Mouse (Mus musculus): Measurements from ENCODE around the gene Epb41l2. TPM values are rescaled to one million over a fixed set of nuclear protein-coding genes. Genes with fewer than 3 reads are reported as not detected.

Gene Epb41l2
- polyA plus RNA-seq, 1 experiment = 46.5 TPM

DNA sequence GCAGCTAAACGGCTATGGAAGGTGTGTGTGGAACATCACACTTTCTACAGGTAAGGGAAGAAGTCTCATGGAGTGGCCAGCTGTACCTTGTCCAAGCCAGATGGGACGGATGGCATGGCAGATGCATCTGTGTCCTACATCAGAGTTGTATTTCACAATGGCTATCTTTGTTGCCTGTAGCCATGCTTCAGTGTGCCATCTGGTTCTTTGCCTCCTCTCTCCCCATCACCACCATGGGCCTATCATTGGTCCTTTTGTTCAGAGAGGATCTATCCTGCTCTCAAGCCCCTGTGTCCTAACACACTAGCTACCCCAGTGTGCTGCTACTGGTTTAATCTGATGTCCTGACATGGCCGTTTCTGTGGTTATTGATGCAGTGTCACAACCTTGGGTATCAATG, 120.1 kb downstream of the Epb41l2 start:
- 80% methylated on average over 3 of the region's 3 CpGs for WGBS
- H3K4me1 ChIP-seq (ENCODE audit: control insufficient read depth, insufficient read depth, low read length) = no peaks in the 10 kb centered on the region
- H3K27me3 ChIP-seq (ENCODE audit: control insufficient read depth, insufficient read depth, low read length) = no peaks in the 10 kb centered on the region
- H3K4me3 ChIP-seq (replicated peaks; ENCODE audit: insufficient read depth, low read depth, low read length) = no peak overlapping the region
- no peak for DNase-seq
- TF ChIP-seq POLR2A (IDR thresholded peaks at IDR 0.05; ENCODE audit: borderline replicate concordance, insufficient read depth, low read length) = no peak
- TF ChIP-seq CTCF (IDR thresholded peaks at IDR 0.05; ENCODE audit: borderline replicate concordance, insufficient read depth, low read depth, low read length) = no peak
- no peak overlapping the region for H3K27ac ChIP-seq (ENCODE audit: insufficient read depth, low read length)

GRCm38 (mm10) chr10:25482791-25483190, 123.2 kb downstream of the Epb41l2 start:
- WGBS = 64% methylated on average over 5 of the region's 5 CpGs
- H3K4me1 ChIP-seq (ENCODE audit: control insufficient read depth, insufficient read depth, low read length) = no peaks in the 10 kb centered on the region
- DNase-seq = no peak
- TF ChIP-seq POLR2A (IDR thresholded peaks at IDR 0.05; ENCODE audit: borderline replicate concordance, insufficient read depth, low read length) = no peak
- TF ChIP-seq CTCF (IDR thresholded peaks at IDR 0.05; ENCODE audit: borderline replicate concordance, insufficient read depth, low read depth, low read length) = no peak
- no peak overlapping the region for H3K4me3 ChIP-seq (replicated peaks; ENCODE audit: insufficient read depth, low read depth, low read length)
- no peaks in the 10 kb centered on the region for H3K27me3 ChIP-seq (ENCODE audit: control insufficient read depth, insufficient read depth, low read length)
- H3K27ac ChIP-seq (ENCODE audit: insufficient read depth, low read length) = no peak overlapping the region

DNA sequence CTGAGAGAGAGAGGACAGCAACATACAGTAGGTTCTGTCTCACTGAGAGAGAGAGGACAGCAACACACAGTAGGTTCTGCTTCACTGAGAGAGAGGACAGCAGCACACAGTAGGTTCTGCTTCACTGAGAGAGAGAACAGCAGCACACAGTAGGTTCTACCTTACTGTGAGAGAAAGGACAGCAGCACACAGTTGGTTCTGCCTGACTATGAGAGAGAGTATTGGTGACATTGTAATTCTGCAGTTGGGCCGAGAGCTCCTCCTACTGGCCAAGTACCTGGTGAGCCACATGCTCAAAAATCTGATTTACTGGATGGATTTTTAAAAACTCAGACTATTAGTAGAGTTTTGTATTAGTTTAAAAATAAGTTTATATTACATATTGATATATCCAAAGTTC, 128.9 kb downstream of the Epb41l2 start:
- TF ChIP-seq CTCF (IDR thresholded peaks at IDR 0.05; ENCODE audit: borderline replicate concordance, insufficient read depth, low read depth, low read length) = peak; percentile 73
- no peak for TF ChIP-seq POLR2A (IDR thresholded peaks at IDR 0.05; ENCODE audit: borderline replicate concordance, insufficient read depth, low read length)
- Histone ChIP-seq H3K27ac (ENCODE audit: insufficient read depth, low read length) (no peak overlapping the region), H3K4me3 (replicated peaks; ENCODE audit: insufficient read depth, low read depth, low read length) (no peak overlapping the region), H3K4me1 (ENCODE audit: control insufficient read depth, insufficient read depth, low read length) (no peaks in the 10 kb centered on the region), H3K27me3 (ENCODE audit: control insufficient read depth, insufficient read depth, low read length) (no peaks in the 10 kb centered on the region)
- WGBS = 15% methylated on average over 1 of the region's 1 CpGs
- DNase-seq = peak; percentile 8 to 47

DNA sequence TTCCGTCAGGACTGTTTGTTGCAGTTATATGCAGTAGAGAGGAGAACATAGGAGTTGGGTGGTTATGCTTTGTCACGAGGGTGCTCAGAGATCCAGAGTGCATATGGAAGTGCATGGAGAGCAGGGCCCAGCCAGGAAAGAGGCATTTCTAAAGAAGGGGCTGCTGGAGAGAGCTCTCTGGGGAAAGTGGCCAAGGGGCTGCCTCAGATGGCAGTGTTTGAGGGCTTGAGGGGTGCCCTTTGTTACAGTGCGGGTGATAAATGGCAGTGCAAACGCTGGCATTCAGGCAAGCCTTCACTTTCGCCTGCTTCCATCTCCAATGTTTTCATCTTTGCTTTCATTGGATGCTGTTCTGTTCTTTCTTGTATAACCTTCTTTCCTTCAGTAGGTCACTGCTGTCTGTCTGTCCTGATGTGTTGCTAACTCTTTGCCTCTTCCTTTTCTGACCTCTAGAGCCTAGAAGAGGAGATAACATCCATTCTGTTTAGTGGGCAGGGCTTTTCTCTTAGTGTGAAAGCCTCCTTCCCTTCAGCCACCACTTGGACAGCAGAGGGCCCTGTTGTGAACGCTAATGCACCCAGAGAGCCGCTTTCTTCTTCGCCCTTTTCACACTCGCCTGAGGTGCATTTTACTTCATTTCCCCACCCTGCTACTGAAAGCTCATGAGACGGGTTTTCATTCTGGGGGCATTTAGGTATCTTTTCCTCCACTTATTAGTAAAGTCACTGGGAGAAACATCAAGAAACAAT, 139.9 kb downstream of the Epb41l2 start:
- H3K27ac ChIP-seq (ENCODE audit: insufficient read depth, low read length) = no peak overlapping the region
- no peaks in the 10 kb centered on the region for H3K4me1 ChIP-seq (ENCODE audit: control insufficient read depth, insufficient read depth, low read length)
- TF ChIP-seq POLR2A (IDR thresholded peaks at IDR 0.05; ENCODE audit: borderline replicate concordance, insufficient read depth, low read length) (no peak), CTCF (IDR thresholded peaks at IDR 0.05; ENCODE audit: borderline replicate concordance, insufficient read depth, low read depth, low read length) (no peak)
- no peaks in the 10 kb centered on the region for H3K27me3 ChIP-seq (ENCODE audit: control insufficient read depth, insufficient read depth, low read length)
- no peak for DNase-seq
- H3K4me3 ChIP-seq (replicated peaks; ENCODE audit: insufficient read depth, low read depth, low read length) = no peak overlapping the region
- WGBS = 63% methylated on average over 10 of the region's 10 CpGs

GRCm38 (mm10) chr10:25503250-25503649, 143.7 kb downstream of the Epb41l2 start:
- DNase-seq = no peak
- Histone ChIP-seq H3K4me3 (replicated peaks; ENCODE audit: insufficient read depth, low read depth, low read length) (no peak overlapping the region), H3K27ac (ENCODE audit: insufficient read depth, low read length) (no peak overlapping the region), H3K27me3 (ENCODE audit: control insufficient read depth, insufficient read depth, low read length) (no peaks in the 10 kb centered on the region), H3K4me1 (ENCODE audit: control insufficient read depth, insufficient read depth, low read length) (no peaks in the 10 kb centered on the region)
- 86% methylated on average over 5 of the region's 5 CpGs for WGBS
- TF ChIP-seq CTCF (IDR thresholded peaks at IDR 0.05; ENCODE audit: borderline replicate concordance, insufficient read depth, low read depth, low read length) = no peak
- TF ChIP-seq POLR2A (IDR thresholded peaks at IDR 0.05; ENCODE audit: borderline replicate concordance, insufficient read depth, low read length) = no peak

- no peak for TF ChIP-seq POLR2A (IDR thresholded peaks at IDR 0.05; ENCODE audit: borderline replicate concordance, insufficient read depth, low read length)
- no peak for TF ChIP-seq CTCF (IDR thresholded peaks at IDR 0.05; ENCODE audit: borderline replicate concordance, insufficient read depth, low read depth, low read length)
- Histone ChIP-seq H3K4me1 (ENCODE audit: control insufficient read depth, insufficient read depth, low read length) (no peaks in the 10 kb centered on the region), H3K4me3 (replicated peaks; ENCODE audit: insufficient read depth, low read depth, low read length) (no peak overlapping the region), H3K27me3 (ENCODE audit: control insufficient read depth, insufficient read depth, low read length) (no peaks in the 10 kb centered on the region), H3K27ac (ENCODE audit: insufficient read depth, low read length) (no peak overlapping the region)
- no peak for DNase-seq
- WGBS = 58% methylated on average over 1 of the region's 1 CpGs
Measured at GRCm38 (mm10) chr10:25513821-25514220, 154.2 kb downstream of the Epb41l2 start.

- Histone ChIP-seq H3K27ac (ENCODE audit: insufficient read depth, low read length) (no peak overlapping the region), H3K27me3 (ENCODE audit: control insufficient read depth, insufficient read depth, low read length) (no peaks in the 10 kb centered on the region; the same call in 1 of the 2 replicates), H3K4me3 (replicated peaks; ENCODE audit: insufficient read depth, low read depth, low read length) (no peak overlapping the region), H3K4me1 (ENCODE audit: control insufficient read depth, insufficient read depth, low read length) (no peaks in the 10 kb centered on the region)
- 80% methylated on average over 3 of the region's 3 CpGs for WGBS
- TF ChIP-seq CTCF (IDR thresholded peaks at IDR 0.05; ENCODE audit: borderline replicate concordance, insufficient read depth, low read depth, low read length) (no peak), POLR2A (IDR thresholded peaks at IDR 0.05; ENCODE audit: borderline replicate concordance, insufficient read depth, low read length) (no peak)
- DNase-seq = no peak
Measured at GRCm38 (mm10) chr10:25519954-25520353, 160.4 kb downstream of the Epb41l2 start.

DNA sequence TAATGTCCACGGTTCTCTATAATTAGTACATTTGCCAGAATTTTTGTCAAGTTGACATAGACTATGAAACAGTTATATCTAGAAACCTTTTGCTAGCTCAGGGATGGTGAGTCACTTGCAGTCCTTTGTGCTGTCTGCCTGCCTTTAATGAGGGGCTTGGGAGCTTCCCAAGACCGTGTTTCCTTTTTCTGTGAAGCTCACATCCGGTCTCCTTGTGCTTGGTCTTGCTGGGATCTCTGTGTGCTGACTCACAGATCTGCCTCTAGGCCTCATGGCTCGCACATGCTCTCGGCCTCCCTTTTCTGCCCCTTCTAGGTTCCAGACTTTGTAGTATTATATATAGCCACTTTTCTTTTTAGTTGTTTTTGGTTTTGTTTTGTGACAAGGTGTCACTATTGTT, 160.8 kb downstream of the Epb41l2 start:
- no peak for DNase-seq
- Histone ChIP-seq H3K27me3 (ENCODE audit: control insufficient read depth, insufficient read depth, low read length) (no peaks in the 10 kb centered on the region; the same call in 1 of the 2 replicates), H3K4me1 (ENCODE audit: control insufficient read depth, insufficient read depth, low read length) (no peaks in the 10 kb centered on the region), H3K4me3 (replicated peaks; ENCODE audit: insufficient read depth, low read depth, low read length) (no peak overlapping the region), H3K27ac (ENCODE audit: insufficient read depth, low read length) (no peak overlapping the region)
- TF ChIP-seq POLR2A (IDR thresholded peaks at IDR 0.05; ENCODE audit: borderline replicate concordance, insufficient read depth, low read length) (no peak), CTCF (IDR thresholded peaks at IDR 0.05; ENCODE audit: borderline replicate concordance, insufficient read depth, low read depth, low read length) (no peak)
- 91% methylated on average over 5 of the region's 5 CpGs for WGBS
